In genomic region chr9:56506931-56507681, GRCm38 (mm10) we compare ENCODE assay signal across 8 mouse cellular contexts.
DNase-seq lines count a peak whose midpoint lies in the region; ATAC-seq and TF ChIP-seq lines count a peak whose summit lies in the region.

No protein-coding gene starts in this region.

- peak overlapping the region; percentile 66 for H3K4me2 ChIP-seq in forebrain, embryonic 14.5 days (ENCODE audit: low read length)
- H3K4me2 ChIP-seq in hindbrain, embryonic 15.5 days: peak overlapping the region; percentile 51
- peak overlapping the region; percentile 70 for H3K4me2 ChIP-seq in liver, embryonic 11.5 days
- H3K4me2 ChIP-seq in midbrain, postnatal 0 days (ENCODE audit: low read depth, low read length, poor library complexity, severe bottlenecking): peak overlapping the region; percentile 47

- peaks cover 24% of the 10 kb centered on the region for H3K4me1 ChIP-seq in bone marrow macrophage, adult 2 months (ENCODE audit: control insufficient read depth, insufficient read depth, low read length)
- peaks cover 10% of the 10 kb centered on the region for H3K4me1 ChIP-seq in forebrain, embryonic 14.5 days (ENCODE audit: control insufficient read depth, insufficient read depth, low read length)
- H3K4me1 ChIP-seq in hindbrain, embryonic 15.5 days (replicated peaks): peaks cover 55% of the 10 kb centered on the region
- H3K4me1 ChIP-seq in liver, embryonic 11.5 days (replicated peaks; ENCODE audit: control insufficient read depth, insufficient read depth, low read length): peaks cover 23% of the 10 kb centered on the region
- H3K4me1 ChIP-seq in midbrain, postnatal 0 days (ENCODE audit: insufficient read depth, low read length): peaks cover 27% of the 10 kb centered on the region

- peak; percentile 22 for ATAC-seq in forebrain, embryonic 14.5 days
- peak; percentile 4; the same call in 1 of the 2 replicates for ATAC-seq in hindbrain, embryonic 15.5 days (ENCODE audit: low FRiP score, low read depth)
- ATAC-seq in liver, embryonic 11.5 days (replicated peaks; ENCODE audit: low FRiP score): no peak
- ATAC-seq in midbrain, postnatal 0 days (ENCODE audit: low FRiP score): no peak

- peak overlapping the region; percentile 59 for H3K9ac ChIP-seq in forebrain, embryonic 14.5 days (ENCODE audit: low read length)
- H3K9ac ChIP-seq in hindbrain, embryonic 15.5 days: peak overlapping the region; percentile 34
- H3K9ac ChIP-seq in liver, embryonic 11.5 days (ENCODE audit: low read depth, low read length): 0 out of 2 replicates have a peak overlapping the region, but pooled peaks have one; percentile 31
- peak overlapping the region; percentile 55 for H3K9ac ChIP-seq in midbrain, postnatal 0 days (replicated peaks; ENCODE audit: low read length, poor library complexity, severe bottlenecking)

- 4% methylated on average over 24 of the region's 25 CpGs for WGBS in forebrain, embryonic 14.5 days
- 4% methylated on average over 25 of the region's 25 CpGs for WGBS in hindbrain, embryonic 15.5 days
- 9% methylated on average over 25 of the region's 25 CpGs for WGBS in liver, embryonic 11.5 days
- WGBS in midbrain, postnatal 0 days: 4% methylated on average over 25 of the region's 25 CpGs

- no peak for TF ChIP-seq CTCF in bone marrow macrophage, adult 2 months (IDR thresholded peaks at IDR 0.05; ENCODE audit: low read depth, low read length)
- TF ChIP-seq CTCF in midbrain, postnatal 0 days (IDR thresholded peaks at IDR 0.05): no peak

- TF ChIP-seq POLR2A in bone marrow macrophage, adult 2 months (IDR thresholded peaks at IDR 0.05; ENCODE audit: borderline replicate concordance, low read depth, low read length): no peak

- H3K4me3 ChIP-seq in bone marrow macrophage, adult 2 months (ENCODE audit: insufficient read depth, low read length): peak overlapping the region; percentile 60
- peak overlapping the region; percentile 35 for H3K4me3 ChIP-seq in forebrain, embryonic 14.5 days (ENCODE audit: low read depth, low read length)
- peak overlapping the region; percentile 30 for H3K4me3 ChIP-seq in hindbrain, embryonic 15.5 days
- peak overlapping the region; percentile 39 for H3K4me3 ChIP-seq in liver, embryonic 11.5 days (ENCODE audit: low read depth, low read length)
- H3K4me3 ChIP-seq in midbrain, postnatal 0 days (ENCODE audit: low read depth, low read length): peak overlapping the region; percentile 22

- H3K36me3 ChIP-seq in forebrain, embryonic 14.5 days (ENCODE audit: control insufficient read depth, insufficient read depth, low read length): no peaks in the 10 kb centered on the region
- H3K36me3 ChIP-seq in hindbrain, embryonic 15.5 days: no peaks in the 10 kb centered on the region
- H3K36me3 ChIP-seq in liver, embryonic 11.5 days (ENCODE audit: control insufficient read depth, insufficient read depth, low read length): no peaks in the 10 kb centered on the region
- H3K36me3 ChIP-seq in midbrain, postnatal 0 days (ENCODE audit: insufficient read depth, low read length): no peaks in the 10 kb centered on the region

- H3K9me3 ChIP-seq in forebrain, embryonic 14.5 days (replicated peaks; ENCODE audit: control insufficient read depth, low read length): no peaks in the 10 kb centered on the region
- H3K9me3 ChIP-seq in hindbrain, embryonic 15.5 days: no peaks in the 10 kb centered on the region
- no peaks in the 10 kb centered on the region for H3K9me3 ChIP-seq in liver, embryonic 11.5 days (ENCODE audit: control insufficient read depth, low read length)
- no peaks in the 10 kb centered on the region for H3K9me3 ChIP-seq in midbrain, postnatal 0 days (ENCODE audit: low read length)

- peak overlapping the region; percentile 90 for H3K27ac ChIP-seq in bone marrow macrophage, adult 2 months (ENCODE audit: insufficient read depth, low read depth, low read length)
- peak overlapping the region; percentile 97 for H3K27ac ChIP-seq in forebrain, embryonic 14.5 days (ENCODE audit: low read depth, low read length)
- H3K27ac ChIP-seq in hindbrain, embryonic 15.5 days (replicated peaks): peak overlapping the region; percentile 95
- peak overlapping the region; percentile 79 for H3K27ac ChIP-seq in liver, embryonic 11.5 days (ENCODE audit: low read depth, low read length)
- peak overlapping the region; percentile 92 for H3K27ac ChIP-seq in midbrain, postnatal 0 days (ENCODE audit: low read depth, low read length)

- peak; percentile 20 for DNase-seq in ovary, postnatal 14 days (ENCODE audit: low spot score)
- no peak for DNase-seq in ovary, adult 18-20 months (ENCODE audit: low spot score)
- peak; percentile 74 for DNase-seq in forebrain, embryonic 14.5 days (ENCODE audit: low spot score)
- DNase-seq in liver, embryonic 11.5 days (ENCODE audit: low spot score): no peak
- peak; percentile 67 for DNase-seq in midbrain, postnatal 0 days (ENCODE audit: low spot score)
- DNase-seq in spleen, postnatal 4 days (ENCODE audit: low spot score in 2 of 2): no peak

- no peaks in the 10 kb centered on the region for H3K27me3 ChIP-seq in forebrain, embryonic 14.5 days (replicated peaks; ENCODE audit: control insufficient read depth, insufficient read depth, low read length)
- H3K27me3 ChIP-seq in hindbrain, embryonic 15.5 days: no peaks in the 10 kb centered on the region
- no peaks in the 10 kb centered on the region for H3K27me3 ChIP-seq in liver, embryonic 11.5 days (replicated peaks; ENCODE audit: control insufficient read depth, insufficient read depth, low read length)
- no peaks in the 10 kb centered on the region for H3K27me3 ChIP-seq in midbrain, postnatal 0 days (ENCODE audit: insufficient read depth, low read length)

Comparison
In these comparisons a context has a peak if more than half of its experiments do, and no peak if none do; other contexts are left out.
1. DNase-seq: peak in ovary, postnatal 14 days (single experiment), forebrain, embryonic 14.5 days (single experiment) and midbrain, postnatal 0 days (single experiment); none in ovary, adult 18-20 months (single experiment), liver, embryonic 11.5 days (single experiment) and spleen, postnatal 4 days (0 of 2).
2. ATAC-seq: peak in forebrain, embryonic 14.5 days (single experiment) and hindbrain, embryonic 15.5 days (single experiment); none in liver, embryonic 11.5 days (single experiment) and midbrain, postnatal 0 days (single experiment).
3. Peak in every context shown above with its lines, with median percentiles within 50 percentile points of each other: H3K27ac ChIP-seq, H3K4me3 ChIP-seq, H3K4me2 ChIP-seq and H3K9ac ChIP-seq.